Mouse (Mus musculus) stomach, embryonic 14.5 days (tissue): ENCODE measurements around the gene Ube2z. TPM values are rescaled to one million over a fixed set of nuclear protein-coding genes. Genes with fewer than 3 reads are reported as not detected.

Experiments
- ATAC-seq: fragments of 200-750 bp; cut with Nextera tagmentation; 2 replicates; pipeline ENCODE4 v1.8.0; 2017; ENCODE audit warnings: low read depth, moderate TSS enrichment; ENCODE audit not compliant: insufficient number of reproducible peaks, insufficient read depth, low FRiP score
- H3K27ac ChIP-seq: fragments of 300-500 bp; sonication (generic); 2 replicates; pipeline ENCODE4 v1.5.1; 2014; ENCODE audit warnings: mild to moderate bottlenecking, low read length, moderate library complexity, mixed read lengths
- H3K27me3 ChIP-seq: fragments of 300-500 bp; sonication (generic); 2 replicates; pipeline ENCODE4 v1.6.1; 2014; ENCODE audit warnings: low read length, control low read depth, mixed read lengths; ENCODE audit not compliant: control insufficient read depth, insufficient read depth
- H3K36me3 ChIP-seq: fragments of 300-500 bp; sonication (generic); 2 replicates; pipeline ENCODE4 v1.6.1; 2014; ENCODE audit warnings: mild to moderate bottlenecking, control low read depth, low read length, moderate library complexity, mixed read lengths; ENCODE audit not compliant: control insufficient read depth, insufficient read depth
- H3K4me1 ChIP-seq: fragments of 300-500 bp; sonication (generic); 2 replicates; pipeline ENCODE4 v1.6.1; 2014; ENCODE audit warnings: low read length, control low read depth, mixed read lengths; ENCODE audit not compliant: control insufficient read depth, insufficient read depth
- H3K4me2 ChIP-seq: fragments of 300-500 bp; sonication (generic); replicated peaks from 2 replicates; pipeline ENCODE4 v1.6.1; 2014; ENCODE audit warnings: low read depth, low read length, control low read depth
- H3K4me3 ChIP-seq: fragments of 300-500 bp; sonication (generic); 2 replicates; pipeline ENCODE4 v1.5.1; 2014; ENCODE audit warnings: low read depth, low read length, control low read depth
- H3K9ac ChIP-seq: fragments of 300-500 bp; sonication (generic); replicated peaks from 2 replicates; pipeline ENCODE4 v1.6.1; 2014; ENCODE audit warnings: low read depth, mild to moderate bottlenecking, control low read depth, low read length, moderate library complexity, mixed read lengths
- H3K9me3 ChIP-seq: fragments of 300-500 bp; sonication (generic); 2 replicates; pipeline ENCODE4 v1.6.1; 2016; ENCODE audit warnings: low read depth, low read length, control low read depth; ENCODE audit not compliant: control insufficient read depth
- WGBS: fragments of 180-500 bp; shearing (Covaris S2); extraction: QIAGEN DNeasy Blood & Tissue Kit; methylation state at CpG from one replicate; pipeline ENCODE4 v1.1.7; 2014; 5-methylcytosine and 5-hydroxymethylcytosine counted together
- polyA plus RNA-seq: library from polyadenylated mRNA; unstranded; fragments of >200 nt; fragmentation: Nextera tagmentation; extraction: Ambion mirVana; gene quantifications from 2 replicates; pipeline ENCODE4 v1.2.1, GENCODE M21; 2014

Ube2z gene
- polyA plus RNA-seq, 1 experiment from 2014 or later = 33.3 TPM

DNA sequence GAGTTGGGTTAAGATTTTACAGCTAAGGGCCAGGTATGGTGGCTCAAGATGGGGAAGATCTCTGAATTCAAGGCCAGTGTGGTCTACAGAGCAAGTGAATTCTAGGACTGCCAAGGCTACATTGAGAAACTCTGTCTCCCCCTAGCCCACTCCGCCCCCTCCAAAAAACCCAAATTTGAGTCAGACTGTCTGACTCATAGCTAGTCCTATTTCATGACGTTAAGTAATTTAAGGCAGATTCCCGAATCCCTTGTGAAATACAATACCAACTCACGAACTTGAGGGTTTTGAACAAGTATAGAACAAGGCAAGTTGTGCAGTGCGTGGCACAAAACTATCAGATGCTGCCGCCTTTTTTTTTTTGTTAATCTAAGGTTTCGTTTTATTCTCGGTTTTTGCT lies 31.1 kb downstream of the Ube2z start:
- H3K9me3 ChIP-seq = no peaks in the 10 kb centered on the region
- WGBS = 50% methylated on average over 8 of the region's 8 CpGs

DNA sequence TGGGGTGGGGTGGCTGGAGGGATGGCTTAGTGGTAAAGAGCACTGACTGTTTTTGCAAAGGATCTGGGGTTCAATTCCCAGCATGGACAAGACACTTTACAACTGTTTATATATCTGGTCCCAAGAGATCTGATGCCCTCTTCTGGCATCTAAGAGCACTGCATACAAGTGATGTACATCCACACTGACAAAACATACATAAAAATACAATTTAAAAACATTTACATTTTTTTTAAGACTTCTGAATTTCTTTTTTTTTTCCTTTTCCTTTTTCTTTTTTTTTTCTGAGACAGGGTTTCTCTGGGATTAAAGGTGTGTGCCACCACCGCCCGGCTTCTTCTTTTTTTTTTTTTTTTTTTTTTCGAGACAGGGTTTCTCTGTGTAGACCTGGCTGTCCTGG lies 31.9 kb downstream of the Ube2z start:
- H3K27ac ChIP-seq = no peak overlapping the region
- no peaks in the 10 kb centered on the region for H3K9me3 ChIP-seq
- WGBS = 100% methylated on average over 2 of the region's 3 CpGs
- no peaks in the 10 kb centered on the region; the same call in 1 of the 2 replicates for H3K36me3 ChIP-seq
- H3K27me3 ChIP-seq = no peaks in the 10 kb centered on the region
- peaks cover 6% of the 10 kb centered on the region; the same call in 1 of the 2 replicates for H3K4me1 ChIP-seq
- no peak overlapping the region for H3K9ac ChIP-seq
- ATAC-seq = no peak
- H3K4me3 ChIP-seq = no peak overlapping the region
- no peak overlapping the region for H3K4me2 ChIP-seq

More for the DNA sequence above, 31.1 kb downstream of the Ube2z start:
- peak overlapping the region; percentile 78 for H3K4me2 ChIP-seq
- H3K27me3 ChIP-seq = no peaks in the 10 kb centered on the region
- no peak overlapping the region for H3K27ac ChIP-seq
- H3K4me3 ChIP-seq = peak overlapping the region; percentile 93
- no peak for ATAC-seq
- H3K36me3 ChIP-seq = peaks cover 3% of the 10 kb centered on the region
- H3K4me1 ChIP-seq = peaks cover 6% of the 10 kb centered on the region; the same call in 1 of the 2 replicates
- H3K9ac ChIP-seq = peak overlapping the region; percentile 59; the same call in 1 of the 2 replicates

DNA sequence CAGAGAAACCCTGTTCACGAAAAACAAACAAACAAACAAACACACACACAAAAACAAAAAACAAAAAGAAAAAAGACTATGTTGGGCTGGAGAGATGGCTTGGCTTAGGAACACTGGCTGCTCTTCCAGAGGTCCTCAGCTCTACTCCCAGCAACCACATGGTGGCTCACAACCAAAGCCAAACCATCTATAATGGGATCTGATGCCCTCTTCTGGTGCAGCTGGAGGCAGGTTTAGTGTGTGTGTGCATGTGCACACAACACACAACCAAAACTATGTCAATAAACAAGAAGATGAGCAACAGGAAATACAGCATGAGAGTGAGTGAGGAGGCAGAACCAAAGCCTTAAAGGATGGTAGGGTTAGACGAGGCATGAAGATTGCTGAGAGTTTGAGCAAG lies 33.5 kb downstream of the Ube2z start:
- no peak overlapping the region for H3K4me2 ChIP-seq
- H3K27ac ChIP-seq = no peak overlapping the region
- H3K36me3 ChIP-seq = no peaks in the 10 kb centered on the region
- no peak for ATAC-seq
- no peak overlapping the region for H3K4me3 ChIP-seq
- H3K9ac ChIP-seq = no peak overlapping the region
- H3K9me3 ChIP-seq = no peaks in the 10 kb centered on the region
- H3K27me3 ChIP-seq = no peaks in the 10 kb centered on the region
- peaks cover 6% of the 10 kb centered on the region; the same call in 1 of the 2 replicates for H3K4me1 ChIP-seq
- WGBS = 82% methylated on average over 2 of the region's 2 CpGs

DNA sequence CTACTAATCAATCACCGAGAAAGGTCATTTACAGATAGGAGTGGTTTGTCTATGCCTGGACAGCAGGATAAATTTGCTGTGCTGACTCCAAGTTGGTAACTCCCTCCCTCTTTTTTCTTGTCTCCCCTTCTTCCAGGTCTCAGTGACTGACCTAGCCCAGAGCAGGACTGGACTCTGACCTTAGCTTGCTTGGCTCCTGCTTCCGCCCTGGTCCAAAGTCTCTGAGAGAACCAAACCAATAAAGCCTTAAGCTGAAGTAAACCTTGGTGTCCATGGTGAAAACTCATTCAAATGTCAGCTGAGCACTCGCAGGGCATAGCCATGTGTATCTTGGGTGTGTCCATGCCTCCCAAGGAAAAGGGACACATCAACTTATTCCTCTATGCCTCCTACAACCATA lies 34.6 kb downstream of the Ube2z start:
- no peak for ATAC-seq
- Histone ChIP-seq H3K9me3 (no peaks in the 10 kb centered on the region), H3K4me2 (no peak overlapping the region), H3K4me3 (no peak overlapping the region), H3K9ac (no peak overlapping the region), H3K27ac (no peak overlapping the region), H3K27me3 (no peaks in the 10 kb centered on the region), H3K4me1 (peaks cover 4% of the 10 kb centered on the region; the same call in 1 of the 2 replicates), H3K36me3 (no peaks in the 10 kb centered on the region)
- WGBS = 85% methylated on average over 3 of the region's 3 CpGs

DNA sequence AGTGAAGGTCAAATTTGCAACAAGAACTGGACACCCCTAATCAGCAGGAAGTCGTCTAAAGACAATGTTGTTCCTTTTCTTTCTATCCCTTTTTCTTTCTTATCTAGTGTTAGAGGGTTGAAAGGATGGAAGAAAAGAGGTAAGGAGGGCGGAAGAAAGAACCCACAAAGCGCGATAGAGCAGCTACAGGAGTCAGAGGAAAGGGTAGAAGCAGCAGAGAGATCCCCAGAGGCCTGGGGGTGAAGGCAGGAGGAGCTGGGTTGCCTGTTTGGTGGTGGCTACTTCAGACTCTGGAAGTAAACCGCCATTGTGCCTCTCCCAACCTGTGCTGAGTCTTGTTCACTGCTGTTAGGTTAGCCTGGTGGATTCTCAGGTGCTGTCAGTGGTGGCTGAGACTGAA lies 37.1 kb downstream of the Ube2z start:
- Histone ChIP-seq H3K9me3 (no peaks in the 10 kb centered on the region), H3K27me3 (no peaks in the 10 kb centered on the region), H3K9ac (no peak overlapping the region), H3K36me3 (no peaks in the 10 kb centered on the region), H3K4me1 (no peaks in the 10 kb centered on the region), H3K4me3 (no peak overlapping the region), H3K4me2 (no peak overlapping the region), H3K27ac (no peak overlapping the region)
- no peak for ATAC-seq
- 69% methylated on average over 5 of the region's 5 CpGs for WGBS

DNA sequence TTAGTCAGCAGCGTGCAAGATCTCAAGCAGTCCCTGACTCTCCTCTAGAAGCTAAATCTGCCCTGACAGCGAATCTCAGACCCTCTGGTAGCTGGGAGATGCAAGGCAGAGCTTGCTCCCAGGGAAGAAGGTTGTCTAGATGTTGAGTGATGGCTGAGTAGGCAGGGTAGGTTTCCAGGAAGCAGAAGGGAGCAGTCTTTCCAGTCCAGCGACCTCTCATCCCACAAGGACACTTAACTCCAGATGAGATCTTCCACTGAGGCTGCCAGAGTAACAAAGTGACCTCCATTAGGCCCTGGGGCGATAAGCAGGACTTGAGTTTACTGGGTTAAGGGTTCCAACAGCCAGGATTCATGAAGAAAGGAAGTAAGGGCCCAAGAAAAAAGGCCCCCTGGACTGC lies 44.6 kb downstream of the Ube2z start:
- H3K4me2 ChIP-seq = no peak overlapping the region
- no peaks in the 10 kb centered on the region for H3K9me3 ChIP-seq
- no peaks in the 10 kb centered on the region for H3K36me3 ChIP-seq
- no peak overlapping the region for H3K27ac ChIP-seq
- no peak overlapping the region for H3K4me3 ChIP-seq
- 50% methylated on average over 4 of the region's 4 CpGs for WGBS
- H3K27me3 ChIP-seq = no peaks in the 10 kb centered on the region
- no peak for ATAC-seq
- no peak overlapping the region for H3K9ac ChIP-seq
- H3K4me1 ChIP-seq = peaks cover 5% of the 10 kb centered on the region; the same call in 1 of the 2 replicates

DNA sequence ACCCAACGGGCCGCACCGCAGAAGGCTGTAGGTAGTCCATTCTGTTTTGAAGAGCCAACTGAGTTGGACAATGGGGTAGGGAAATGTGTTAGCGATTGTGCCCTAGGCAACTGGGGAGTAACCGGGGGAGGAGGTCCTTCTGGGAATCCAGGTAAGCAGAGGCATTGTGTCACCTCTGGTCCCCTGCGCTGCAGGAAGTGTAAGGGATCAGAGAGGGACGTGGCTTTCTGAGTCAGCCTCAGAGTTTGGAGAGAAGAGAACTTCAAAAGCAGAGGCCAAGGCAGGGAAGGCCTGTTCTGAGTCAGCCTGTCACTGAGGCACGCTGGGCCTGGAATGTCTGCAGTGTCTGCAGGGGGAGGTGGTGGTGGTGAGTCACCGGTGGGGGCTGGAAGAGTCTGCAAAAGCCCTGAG lies 47.2 kb downstream of the Ube2z start:
- Histone ChIP-seq H3K4me1 (peaks cover 5% of the 10 kb centered on the region; the same call in 1 of the 2 replicates), H3K36me3 (no peaks in the 10 kb centered on the region), H3K4me2 (no peak overlapping the region), H3K27ac (no peak overlapping the region), H3K4me3 (no peak overlapping the region), H3K9me3 (no peaks in the 10 kb centered on the region), H3K27me3 (no peaks in the 10 kb centered on the region), H3K9ac (no peak overlapping the region)
- peak; percentile 61; the same call in 1 of the 2 replicates for ATAC-seq
- 10% methylated on average over 9 of the region's 9 CpGs for WGBS

DNA sequence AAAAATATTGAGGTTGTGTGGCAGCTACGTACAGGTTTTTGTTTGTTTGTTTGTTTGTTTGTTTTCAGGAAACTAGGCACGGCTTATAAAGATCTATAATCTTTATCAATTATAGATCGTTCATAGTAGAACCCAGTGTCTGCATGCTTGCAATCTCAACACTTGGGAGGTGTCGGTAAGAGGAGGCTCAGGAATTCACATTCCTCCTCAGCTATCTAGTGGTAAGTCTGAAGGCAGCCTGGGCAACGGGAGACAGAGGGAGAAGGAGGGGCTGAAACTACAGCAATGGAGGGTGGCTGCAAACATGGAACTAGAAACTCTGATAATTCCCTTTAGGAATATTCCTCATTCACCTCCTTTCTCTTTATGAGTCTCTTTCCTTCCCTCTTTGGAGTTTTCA lies 49.8 kb downstream of the Ube2z start:
- no peak for ATAC-seq
- Histone ChIP-seq H3K9me3 (no peaks in the 10 kb centered on the region), H3K4me1 (peaks cover 5% of the 10 kb centered on the region; the same call in 1 of the 2 replicates), H3K36me3 (no peaks in the 10 kb centered on the region), H3K27ac (no peak overlapping the region), H3K4me2 (no peak overlapping the region), H3K9ac (no peak overlapping the region), H3K27me3 (no peaks in the 10 kb centered on the region), H3K4me3 (no peak overlapping the region)
- 25% methylated on average over 5 of the region's 5 CpGs for WGBS

DNA sequence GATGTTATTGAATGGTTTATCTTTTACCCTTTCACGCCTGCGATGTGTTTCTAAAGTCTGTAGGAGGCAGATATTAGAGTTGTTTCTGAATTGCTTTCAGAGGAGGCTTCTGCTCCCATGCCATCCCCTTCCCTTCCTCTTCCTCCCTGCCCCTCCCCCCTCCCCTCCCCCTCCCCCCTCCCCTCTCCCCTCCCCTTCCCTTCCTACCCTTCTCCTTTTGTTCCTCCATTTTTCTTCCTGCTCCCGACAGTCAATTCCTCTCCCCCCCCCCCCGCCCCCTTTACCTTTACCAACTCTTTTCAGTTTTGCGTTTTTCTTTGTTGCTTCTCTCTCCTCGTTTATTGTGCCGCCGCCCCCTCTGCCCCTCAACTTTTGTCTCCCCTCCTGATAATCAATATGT lies 53.2 kb downstream of the Ube2z start:
- no peak for ATAC-seq
- no peak overlapping the region for H3K4me2 ChIP-seq
- 16% methylated on average over 2 of the region's 8 CpGs for WGBS

More for the DNA sequence above, 53.2 kb downstream of the Ube2z start:
- Histone ChIP-seq H3K27ac (no peak overlapping the region), H3K27me3 (no peaks in the 10 kb centered on the region), H3K4me1 (no peaks in the 10 kb centered on the region), H3K9ac (no peak overlapping the region), H3K9me3 (no peaks in the 10 kb centered on the region), H3K4me3 (no peak overlapping the region), H3K36me3 (no peaks in the 10 kb centered on the region)
